Comparison of ENCODE assay signal across 15 mouse cellular contexts in the genomic region with DNA sequence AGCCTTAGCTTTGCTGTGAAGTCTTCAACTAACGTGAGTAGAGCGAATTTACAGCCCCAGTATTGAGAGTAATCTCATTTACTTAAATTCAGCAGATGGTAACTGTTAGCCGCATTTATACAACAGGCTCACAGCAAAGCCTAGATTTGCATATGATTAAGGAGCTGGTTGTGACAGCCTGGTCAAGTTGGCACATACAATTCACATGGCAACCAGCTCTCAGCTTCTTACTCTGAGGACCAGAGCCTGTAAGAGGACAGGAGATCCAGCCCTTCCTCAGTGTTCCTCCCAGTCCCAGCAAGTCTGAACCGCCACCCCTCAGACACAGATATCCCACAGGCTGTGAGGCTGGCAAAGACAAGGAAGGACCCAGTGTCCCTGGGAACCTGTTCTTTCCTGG.
DNase-seq lines count a peak whose midpoint lies in the region; ATAC-seq and TF ChIP-seq lines count a peak whose summit lies in the region.
"Had no signal": no experiment of that assay in that cellular context is flagged by ENCODE, and none has a peak within 500 bp of the region (broad histone marks: within the 10 kb centered on the region; RNA-seq: fewer than 3 reads in every experiment).

No protein-coding gene starts in this region.

- no peak overlapping the region for H3K9ac ChIP-seq in kidney, postnatal 0 days (ENCODE audit: low read depth, low read length)
- H3K9ac ChIP-seq in kidney, embryonic 15.5 days = no peak overlapping the region
- H3K9ac ChIP-seq in forebrain, embryonic 14.5 days (ENCODE audit: low read length) = no peak overlapping the region
- no peak overlapping the region for H3K9ac ChIP-seq in midbrain, embryonic 15.5 days
- H3K9ac ChIP-seq in intestine, embryonic 15.5 days = no peak overlapping the region
- H3K9ac ChIP-seq: lung, embryonic 15.5 days; neural tube, embryonic 15.5 days had no signal

- no peak overlapping the region for H3K4me3 ChIP-seq in kidney, postnatal 0 days (replicated peaks; ENCODE audit: low read depth, low read length)
- H3K4me3 ChIP-seq in kidney, embryonic 15.5 days (replicated peaks) = no peak overlapping the region
- no peak overlapping the region for H3K4me3 ChIP-seq in forebrain, embryonic 14.5 days (ENCODE audit: low read depth, low read length)
- no peak overlapping the region for H3K4me3 ChIP-seq in midbrain, embryonic 15.5 days
- H3K4me3 ChIP-seq in intestine, embryonic 15.5 days (replicated peaks) = no peak overlapping the region
- H3K4me3 ChIP-seq: lung, embryonic 15.5 days; neural tube, embryonic 15.5 days had no signal

- DNase-seq in kidney, postnatal 0 days (ENCODE audit: low spot score) = no peak
- peak; percentile 92 for DNase-seq in brain, embryonic 14.5 days (ENCODE audit: low read depth)
- DNase-seq in forebrain, embryonic 14.5 days (ENCODE audit: low spot score) = peak; percentile 86
- no peak for DNase-seq in thymus, postnatal 36 days
- DNase-seq: adrenal gland, adult 2 months; gastrocnemius, postnatal 36 days; kidney, postnatal 14 days; thymus, postnatal 14 days had no signal

- 76% methylated on average over 4 of the region's 4 CpGs for WGBS in kidney, postnatal 0 days
- 69% methylated on average over 4 of the region's 4 CpGs for WGBS in kidney, embryonic 15.5 days
- 31% methylated on average over 4 of the region's 4 CpGs for WGBS in forebrain, embryonic 14.5 days
- WGBS in midbrain, embryonic 15.5 days = 28% methylated on average over 4 of the region's 4 CpGs
- WGBS in intestine, embryonic 15.5 days = 66% methylated on average over 4 of the region's 4 CpGs

- no peaks in the 10 kb centered on the region for H3K4me1 ChIP-seq in kidney, postnatal 0 days (replicated peaks; ENCODE audit: insufficient read depth, low read length)
- H3K4me1 ChIP-seq in kidney, embryonic 15.5 days = no peaks in the 10 kb centered on the region
- peaks cover 15% of the 10 kb centered on the region for H3K4me1 ChIP-seq in forebrain, embryonic 14.5 days (ENCODE audit: control insufficient read depth, insufficient read depth, low read length)
- H3K4me1 ChIP-seq in midbrain, embryonic 15.5 days = peaks cover 14% of the 10 kb centered on the region
- H3K4me1 ChIP-seq in intestine, embryonic 15.5 days (replicated peaks) = no peaks in the 10 kb centered on the region

- H3K36me3 ChIP-seq in kidney, postnatal 0 days (ENCODE audit: insufficient read depth, low read length) = no peaks in the 10 kb centered on the region
- no peaks in the 10 kb centered on the region for H3K36me3 ChIP-seq in kidney, embryonic 15.5 days
- H3K36me3 ChIP-seq in forebrain, embryonic 14.5 days (ENCODE audit: control insufficient read depth, insufficient read depth, low read length) = no peaks in the 10 kb centered on the region
- H3K36me3 ChIP-seq in midbrain, embryonic 15.5 days (replicated peaks) = no peaks in the 10 kb centered on the region
- H3K36me3 ChIP-seq in intestine, embryonic 15.5 days = no peaks in the 10 kb centered on the region
- H3K36me3 ChIP-seq: lung, embryonic 15.5 days; neural tube, embryonic 15.5 days had no signal

- H3K27me3 ChIP-seq in kidney, postnatal 0 days (ENCODE audit: insufficient read depth, low read length) = no peaks in the 10 kb centered on the region
- H3K27me3 ChIP-seq in kidney, embryonic 15.5 days = peaks cover 4% of the 10 kb centered on the region; the same call in 1 of the 2 replicates
- H3K27me3 ChIP-seq in forebrain, embryonic 14.5 days (replicated peaks; ENCODE audit: control insufficient read depth, insufficient read depth, low read length) = no peaks in the 10 kb centered on the region
- no peaks in the 10 kb centered on the region for H3K27me3 ChIP-seq in midbrain, embryonic 15.5 days (replicated peaks)
- no peaks in the 10 kb centered on the region for H3K27me3 ChIP-seq in intestine, embryonic 15.5 days (replicated peaks)
- H3K27me3 ChIP-seq: lung, embryonic 15.5 days; neural tube, embryonic 15.5 days; Patski had no signal

- no peak for TF ChIP-seq POLR2A in brain, embryonic 14.5 days (IDR thresholded peaks at IDR 0.05; ENCODE audit: borderline replicate concordance, extremely low read depth, insufficient read depth, insufficient read length, poor library complexity, severe bottlenecking)

- ATAC-seq in kidney, postnatal 0 days (replicated peaks; ENCODE audit: low FRiP score, low read depth) = 0 out of 2 replicates have a peak, but pooled peaks have one; percentile 10
- no peak for ATAC-seq in kidney, embryonic 15.5 days (replicated peaks; ENCODE audit: low FRiP score)
- peak; percentile 89 for ATAC-seq in forebrain, embryonic 14.5 days
- peak; percentile 55; the same call in 1 of the 2 replicates for ATAC-seq in midbrain, embryonic 15.5 days (replicated peaks)
- ATAC-seq in intestine, embryonic 15.5 days = no peak
- ATAC-seq: inflammation-experienced regulatory T-cells, adult 6 months; Patski had no signal

- TF ChIP-seq CTCF in kidney, postnatal 0 days (IDR thresholded peaks at IDR 0.05; ENCODE audit: low read depth) = no peak
- TF ChIP-seq CTCF in brain, embryonic 14.5 days (IDR thresholded peaks at IDR 0.05; ENCODE audit: borderline replicate concordance, extremely low read depth, insufficient read depth, insufficient read length) = no peak

- H3K9me3 ChIP-seq in kidney, postnatal 0 days (replicated peaks; ENCODE audit: low read length) = no peaks in the 10 kb centered on the region
- no peaks in the 10 kb centered on the region for H3K9me3 ChIP-seq in kidney, embryonic 15.5 days (replicated peaks)
- H3K9me3 ChIP-seq in forebrain, embryonic 14.5 days (replicated peaks; ENCODE audit: control insufficient read depth, low read length) = no peaks in the 10 kb centered on the region
- no peaks in the 10 kb centered on the region for H3K9me3 ChIP-seq in midbrain, embryonic 15.5 days
- no peaks in the 10 kb centered on the region for H3K9me3 ChIP-seq in intestine, embryonic 15.5 days
- H3K9me3 ChIP-seq: lung, embryonic 15.5 days; neural tube, embryonic 15.5 days had no signal

- H3K4me2 ChIP-seq in kidney, postnatal 0 days (ENCODE audit: low read length) = no peak overlapping the region
- H3K4me2 ChIP-seq in kidney, embryonic 15.5 days = no peak overlapping the region
- no peak overlapping the region for H3K4me2 ChIP-seq in forebrain, embryonic 14.5 days (ENCODE audit: low read length)
- H3K4me2 ChIP-seq in midbrain, embryonic 15.5 days = no peak overlapping the region
- no peak overlapping the region for H3K4me2 ChIP-seq in intestine, embryonic 15.5 days (replicated peaks)
- H3K4me2 ChIP-seq: lung, embryonic 15.5 days; neural tube, embryonic 15.5 days had no signal

- H3K27ac ChIP-seq in kidney, postnatal 0 days = no peak overlapping the region
- H3K27ac ChIP-seq in kidney, embryonic 15.5 days = no peak overlapping the region
- peak overlapping the region; percentile 63 for H3K27ac ChIP-seq in forebrain, embryonic 14.5 days (ENCODE audit: low read depth, low read length)
- no peak overlapping the region for H3K27ac ChIP-seq in midbrain, embryonic 15.5 days
- H3K27ac ChIP-seq in intestine, embryonic 15.5 days = no peak overlapping the region
- H3K27ac ChIP-seq: lung, embryonic 15.5 days; neural tube, embryonic 15.5 days had no signal

Comparison
In these comparisons a context has a peak if more than half of its experiments do, and no peak if none do; other contexts are left out.
1. ATAC-seq: peak in kidney, postnatal 0 days (single experiment), forebrain, embryonic 14.5 days (single experiment) and midbrain, embryonic 15.5 days (single experiment); none in kidney, embryonic 15.5 days (single experiment) and intestine, embryonic 15.5 days (single experiment).
2. DNase-seq: peak in brain, embryonic 14.5 days (single experiment) and forebrain, embryonic 14.5 days (single experiment); none in kidney, postnatal 0 days (single experiment) and thymus, postnatal 36 days (0 of 2).